Mouse (Mus musculus) adrenal gland, adult 18-20 months (tissue): ENCODE data around the gene 1700001P01Rik. TPM values are rescaled to one million over a fixed set of nuclear protein-coding genes. Genes with fewer than 3 reads are reported as not detected.
"Not testable (repeated sequence)": the region's sequence is repeated elsewhere in the genome, so short reads cannot be mapped to it uniquely, and the experiment has no call there.

Source experiments
- DNase-seq, 2 experiments: peaks; one replicate each; pipeline ENCODE4 v3.0.0; 2021 to 2022; ENCODE audit warnings: low spot score in 2 of 2
- total RNA-seq, 2 experiments: library from RNA; stranded (reverse); gene quantifications; 1 replicate in 1 of 2; 2 replicates in 1 of 2; pipeline ENCODE4 v1.2.3; 2021

1700001P01Rik gene
- total RNA-seq, 2 experiments from 2014 or later, result not detected

DNA sequence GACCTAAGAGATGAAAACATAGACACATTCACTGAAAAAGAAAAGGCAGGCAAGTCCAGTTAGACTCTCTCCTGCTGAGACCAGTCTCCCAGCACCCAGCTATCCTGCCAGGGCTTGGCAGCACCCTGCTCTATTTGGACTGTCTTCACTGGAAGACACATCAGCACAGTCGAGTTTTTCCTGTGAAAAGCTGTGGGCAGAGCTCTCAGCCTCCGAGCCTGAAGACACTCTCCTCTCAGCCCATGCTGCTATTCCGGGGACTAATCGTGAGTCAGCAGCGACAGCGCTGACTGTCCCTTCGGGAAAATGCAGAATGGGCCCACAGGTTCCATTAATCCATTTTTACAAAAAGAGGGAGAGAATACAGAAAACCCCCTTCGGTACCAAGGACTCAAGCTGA lies 22.4 kb downstream of the 1700001P01Rik start:
- DNase-seq, result no peak

DNA sequence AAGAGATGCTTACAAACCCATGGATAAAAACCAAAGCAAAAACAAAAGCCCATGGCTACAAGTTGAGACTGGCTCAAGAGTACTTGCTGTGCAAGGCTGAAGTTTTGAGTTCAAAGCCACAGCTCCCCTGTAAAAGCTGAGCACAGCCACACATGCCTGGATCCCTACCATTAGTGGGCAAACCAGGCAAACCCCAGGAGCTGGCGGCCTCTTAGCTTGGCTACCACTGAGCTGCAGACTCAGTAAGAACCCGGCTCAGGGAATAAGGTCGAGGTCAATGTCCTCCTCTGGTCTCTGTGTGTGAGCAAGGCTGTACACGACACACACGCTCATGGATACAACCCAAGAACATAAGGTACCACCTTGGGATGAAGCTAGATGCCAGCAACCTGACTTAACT lies 27.2 kb downstream of the 1700001P01Rik start:
- DNase-seq, result peak in 1 of 2 experiments; percentile 22

- DNase-seq, result no peak
Observed at GRCm38 (mm10) chr11:97747773-97748172, 27.9 kb downstream of the 1700001P01Rik start.

DNA sequence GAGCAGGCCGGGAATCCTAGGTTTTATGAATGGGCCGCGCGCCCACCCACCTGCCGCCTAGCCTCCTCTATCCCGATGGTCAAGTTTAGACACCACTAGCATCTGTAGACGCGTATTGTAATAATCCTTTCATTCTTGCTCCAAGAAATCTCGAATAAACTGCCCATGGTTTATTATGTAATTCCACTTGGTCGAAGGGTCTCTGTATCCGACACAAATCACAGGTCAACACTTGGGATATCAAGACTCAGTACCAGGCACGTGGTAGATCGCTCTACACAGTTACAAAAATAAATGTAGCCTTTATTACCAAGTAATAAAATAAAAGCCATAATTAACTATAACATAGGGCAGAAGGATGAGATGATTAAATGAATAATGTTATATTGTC lies 30.4 kb downstream of the 1700001P01Rik start:
- no peak for DNase-seq

DNA sequence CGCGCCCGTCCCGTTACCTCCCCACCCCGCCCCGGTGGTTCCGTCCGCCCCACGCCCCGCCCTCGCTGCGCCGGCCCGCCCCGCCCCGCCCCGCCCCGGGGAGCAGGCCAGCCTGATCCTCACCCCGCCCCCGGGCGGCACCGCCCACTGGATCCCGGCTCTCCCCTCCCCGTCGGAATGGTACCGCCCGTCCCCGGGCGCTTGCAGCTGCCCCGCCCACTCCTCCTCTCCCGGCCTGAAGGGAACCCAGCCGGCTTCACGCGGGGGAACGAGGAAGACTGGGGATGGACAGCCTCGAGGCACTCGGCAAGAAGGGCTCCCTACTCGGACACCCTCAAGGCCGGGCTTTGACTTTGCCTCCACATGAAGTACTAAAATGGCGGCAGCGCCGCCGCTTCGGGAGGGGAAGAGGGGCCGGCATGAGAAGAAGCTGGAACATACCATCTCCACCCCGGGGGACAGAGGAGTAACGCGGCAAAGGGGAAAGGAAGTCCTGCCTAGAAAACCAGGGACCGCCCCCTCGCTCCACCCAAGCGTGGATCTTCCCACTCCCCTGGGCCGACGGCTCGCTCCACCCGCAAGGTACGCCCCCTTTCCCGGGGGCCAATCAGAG lies 30.9 kb downstream of the 1700001P01Rik start:
- DNase-seq, result peak; percentile 98

- DNase-seq, result peak in 1 of 2 experiments; percentile 60
Observed at GRCm38 (mm10) chr11:97744063-97744717, 31.5 kb downstream of the 1700001P01Rik start, which contains the start of gene Pip4k2b. Pip4k2b (minus strand) TSS chr11:97744704.

- DNase-seq, result no peak
Observed at GRCm38 (mm10) chr11:97743423-97743822, 32.3 kb downstream of the 1700001P01Rik start.

GRCm38 (mm10) chr11:97742591-97742990 lies 33.1 kb downstream of the 1700001P01Rik start:
- DNase-seq, result no peak

DNA sequence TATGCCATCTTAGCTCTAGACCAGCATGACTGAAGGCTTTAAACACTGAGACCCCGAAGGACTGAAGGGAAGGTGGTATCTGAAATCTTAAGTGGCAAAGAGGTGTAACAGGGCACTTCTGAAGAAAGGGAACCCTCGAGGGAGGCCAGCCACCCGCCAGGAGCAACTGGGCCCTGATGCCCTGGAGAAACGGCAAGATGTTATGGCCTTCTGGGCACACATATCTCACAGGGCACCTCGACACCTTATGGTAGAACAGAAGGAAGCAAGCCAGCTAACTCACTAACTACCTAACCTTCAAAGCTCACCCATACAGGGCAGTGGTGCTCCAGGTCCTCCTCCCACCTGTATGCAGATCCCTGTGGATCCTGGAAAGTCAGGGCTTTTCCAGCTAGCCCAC lies 33.6 kb downstream of the 1700001P01Rik start:
- no peak for DNase-seq

GRCm38 (mm10) chr11:97740190-97740589 lies 35.5 kb downstream of the 1700001P01Rik start:
- no peak for DNase-seq

DNA sequence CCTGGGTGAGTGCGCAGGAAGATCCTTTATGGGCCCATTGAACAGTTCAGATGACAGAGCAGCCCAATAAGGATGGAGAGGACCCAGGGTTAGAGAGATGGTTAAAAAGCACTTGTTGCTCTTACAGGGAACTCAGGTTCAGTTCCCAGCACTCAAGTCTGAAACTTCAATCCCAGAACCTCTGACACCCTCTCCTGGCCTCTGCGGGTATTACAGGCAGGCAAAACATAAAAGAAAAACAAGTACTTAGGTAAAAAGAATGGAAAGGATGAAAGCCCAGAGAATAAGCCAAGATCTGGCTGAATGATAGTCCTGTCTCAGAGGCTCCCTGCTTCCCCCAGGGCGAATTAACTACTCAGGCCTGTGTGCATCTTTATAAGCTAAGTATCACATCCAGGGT lies 36.6 kb downstream of the 1700001P01Rik start:
- no peak for DNase-seq

- no peak for DNase-seq
Observed at GRCm38 (mm10) chr11:97738703-97739102, 37.0 kb downstream of the 1700001P01Rik start.

DNA sequence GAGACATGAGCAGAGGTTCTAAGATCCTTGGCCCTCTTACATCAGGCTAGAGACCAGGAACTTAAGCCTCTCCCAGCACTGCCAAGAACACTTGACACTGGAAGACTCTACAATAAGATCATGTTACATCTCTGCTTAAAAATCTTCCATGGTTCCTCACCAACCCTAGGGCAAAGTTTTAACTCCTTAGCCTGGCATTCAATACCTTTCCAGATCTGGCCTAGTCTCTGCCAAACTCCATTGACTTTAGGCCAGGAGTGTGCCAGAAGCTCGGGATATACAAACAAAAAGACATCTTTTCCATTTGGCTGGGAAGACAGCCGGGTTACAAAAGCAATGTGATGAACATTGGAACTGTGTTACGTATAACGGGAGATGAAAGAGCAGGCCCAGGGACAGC lies 38.1 kb downstream of the 1700001P01Rik start:
- no peak for DNase-seq

DNA sequence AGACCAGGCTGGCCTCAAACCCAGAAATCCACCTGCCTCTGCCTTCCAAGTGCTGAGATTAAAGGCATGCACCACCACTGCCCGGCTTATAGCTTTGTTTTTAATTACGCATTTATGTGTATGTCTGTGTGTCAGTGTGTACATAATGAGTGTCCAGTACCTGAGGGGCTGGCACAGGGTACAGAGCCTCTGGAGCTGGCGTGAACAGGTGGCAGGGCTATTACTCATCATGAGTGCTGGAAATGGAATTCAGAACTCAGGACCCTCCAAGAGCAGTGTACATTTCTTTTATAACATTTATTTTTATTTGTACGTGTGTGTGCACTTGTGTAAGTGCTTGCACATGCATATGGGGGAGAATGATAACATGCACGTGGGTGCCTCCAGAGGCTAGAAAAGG lies 39.1 kb downstream of the 1700001P01Rik start:
- DNase-seq, result no peak

DNA sequence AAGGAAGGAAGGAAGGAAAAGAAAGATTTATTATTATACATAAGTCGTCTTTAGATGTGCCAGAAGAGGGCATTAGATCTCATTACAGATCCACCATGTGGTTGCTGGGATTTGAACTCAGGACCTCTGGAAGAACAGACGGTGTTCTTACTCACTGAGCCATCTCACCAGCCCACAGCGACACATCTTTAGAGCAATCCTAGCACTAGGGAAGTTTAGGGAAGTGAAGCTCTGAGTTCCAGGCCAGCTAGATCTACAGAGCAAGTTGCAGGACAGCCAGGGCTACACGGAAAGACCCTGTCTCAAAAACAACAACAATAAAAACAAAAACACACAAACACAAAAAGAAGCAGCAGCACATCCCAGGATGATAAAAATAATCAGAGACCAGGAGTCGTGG lies 40.9 kb downstream of the 1700001P01Rik start:
- DNase-seq, result not testable (repeated sequence)

DNA sequence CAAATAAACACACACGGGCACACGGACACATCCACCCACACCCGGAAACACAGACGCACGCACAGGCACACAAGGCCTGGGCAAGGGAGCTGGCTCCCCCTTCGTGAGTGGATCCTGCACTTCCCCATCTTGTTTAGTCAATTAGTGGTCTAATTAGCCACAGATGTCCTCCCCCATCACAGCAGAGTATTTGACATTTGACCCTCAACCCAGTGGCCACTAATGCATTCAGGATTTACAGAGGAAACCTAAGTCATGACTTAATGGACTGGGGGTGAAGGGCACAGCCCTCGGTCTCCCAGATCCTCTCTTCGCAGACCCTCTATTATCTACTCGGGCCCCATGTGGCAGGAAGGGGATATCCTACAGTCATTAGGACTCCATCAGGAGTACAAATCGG lies 42.0 kb downstream of the 1700001P01Rik start:
- no peak for DNase-seq

DNA sequence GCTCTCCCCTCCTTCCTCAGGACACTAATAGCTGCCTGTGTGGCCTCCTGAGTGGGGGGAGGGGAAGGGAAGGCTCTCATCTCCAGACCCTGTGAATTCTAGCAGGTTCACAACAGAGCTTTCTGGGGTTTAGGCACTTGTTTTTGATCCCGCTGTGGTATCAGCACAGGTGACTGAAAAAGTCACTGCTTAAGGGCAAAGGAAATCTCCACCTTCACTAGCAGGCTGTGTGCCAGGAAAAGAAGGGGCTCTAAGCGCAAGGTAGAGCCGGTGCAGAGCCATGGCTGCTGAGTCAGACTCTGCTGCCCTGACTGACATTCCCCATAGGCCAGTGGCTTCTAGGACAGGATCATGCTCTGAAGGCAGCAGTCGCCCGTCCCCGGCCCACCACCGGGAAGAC lies 47.0 kb downstream of the 1700001P01Rik start:
- no peak for DNase-seq

- DNase-seq, result no peak
Observed at GRCm38 (mm10) chr11:97728311-97728710, 47.4 kb downstream of the 1700001P01Rik start.

GRCm38 (mm10) chr11:97723709-97724108 lies 52.0 kb downstream of the 1700001P01Rik start:
- no peak for DNase-seq
